Mouse (Mus musculus): Measurements from ENCODE around the gene Best2. TPM values are rescaled to one million over a fixed set of nuclear protein-coding genes. Genes with fewer than 3 reads are reported as not detected.

Best2 gene
- total and polyA plus RNA-seq, 2 experiments = 0.06 TPM; not detected in 1

DNA sequence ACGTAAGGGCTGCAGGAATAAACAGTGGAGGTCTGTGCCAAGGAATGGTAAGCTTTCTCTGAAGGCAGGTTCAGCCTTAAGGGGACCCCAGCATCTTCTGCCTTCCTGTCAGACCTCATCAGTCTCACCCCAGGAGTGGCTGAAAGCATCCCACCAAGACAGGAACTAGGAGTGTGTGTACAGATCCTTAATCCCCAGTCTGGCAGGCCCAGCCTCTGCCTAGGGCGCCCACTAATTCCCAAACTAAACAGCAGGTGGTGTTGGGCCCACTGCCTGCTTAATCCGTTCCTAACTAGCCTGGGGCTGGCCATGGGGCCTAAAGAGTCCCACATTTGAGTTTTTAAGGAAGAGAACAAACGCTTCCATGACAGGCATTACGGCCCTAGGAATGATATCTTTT lies 2.9 kb upstream of the Best2 start:
- Histone ChIP-seq H3K4me3 (ENCODE audit: insufficient read depth, low read depth, low read length) (no peak overlapping the region), H3K36me3 (ENCODE audit: control insufficient read depth, insufficient read depth, low read length) (peaks cover 3% of the 10 kb centered on the region; the same call in 1 of the 2 replicates), H3K79me2 (ENCODE audit: control insufficient read depth, insufficient read depth, low read length) (0 out of 2 replicates have a peak, but pooled peaks cover 2% of the 10 kb centered on the region), H3K9ac (ENCODE audit: low read depth, low read length) (no peak overlapping the region), H3K4me1 (ENCODE audit: control insufficient read depth, insufficient read depth, low read length) (no peaks in the 10 kb centered on the region), H3K27me3 (ENCODE audit: control insufficient read depth, insufficient read depth, low read length) (no peaks in the 10 kb centered on the region), H3K27ac (replicated peaks; ENCODE audit: insufficient read depth, low read depth, low read length) (no peak overlapping the region)
- WGBS = 78% methylated on average over 5 of the region's 5 CpGs
- no peak for TF ChIP-seq CTCF (IDR thresholded peaks at IDR 0.05; ENCODE audit: low read depth, low read length)
- no peak for TF ChIP-seq POLR2A (IDR thresholded peaks at IDR 0.05; ENCODE audit: extremely low read depth, insufficient read depth, low read length)
- no peak for DNase-seq (ENCODE audit: extremely low read depth, low read depth, low spot score)

DNA sequence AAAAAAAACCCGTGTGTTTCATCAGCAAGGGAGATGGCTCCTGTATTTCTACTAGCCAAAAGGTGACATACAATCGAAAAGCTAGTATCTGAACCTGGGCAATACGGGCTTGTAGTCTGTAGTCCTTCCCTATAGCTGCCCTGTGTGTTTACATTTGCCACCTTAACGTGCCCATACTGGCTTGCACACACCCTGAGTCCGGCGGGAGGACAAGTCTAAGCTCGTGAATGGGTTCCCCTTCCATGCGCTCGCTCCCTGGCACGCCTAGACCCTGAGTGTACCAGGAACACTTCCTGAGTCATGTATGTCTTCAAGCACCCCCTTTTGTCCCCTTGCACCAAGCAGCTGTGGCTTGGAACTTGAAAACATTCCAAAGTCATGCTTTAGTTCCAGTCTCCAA lies 2.4 kb upstream of the Best2 start:
- WGBS = 68% methylated on average over 10 of the region's 10 CpGs

DNA sequence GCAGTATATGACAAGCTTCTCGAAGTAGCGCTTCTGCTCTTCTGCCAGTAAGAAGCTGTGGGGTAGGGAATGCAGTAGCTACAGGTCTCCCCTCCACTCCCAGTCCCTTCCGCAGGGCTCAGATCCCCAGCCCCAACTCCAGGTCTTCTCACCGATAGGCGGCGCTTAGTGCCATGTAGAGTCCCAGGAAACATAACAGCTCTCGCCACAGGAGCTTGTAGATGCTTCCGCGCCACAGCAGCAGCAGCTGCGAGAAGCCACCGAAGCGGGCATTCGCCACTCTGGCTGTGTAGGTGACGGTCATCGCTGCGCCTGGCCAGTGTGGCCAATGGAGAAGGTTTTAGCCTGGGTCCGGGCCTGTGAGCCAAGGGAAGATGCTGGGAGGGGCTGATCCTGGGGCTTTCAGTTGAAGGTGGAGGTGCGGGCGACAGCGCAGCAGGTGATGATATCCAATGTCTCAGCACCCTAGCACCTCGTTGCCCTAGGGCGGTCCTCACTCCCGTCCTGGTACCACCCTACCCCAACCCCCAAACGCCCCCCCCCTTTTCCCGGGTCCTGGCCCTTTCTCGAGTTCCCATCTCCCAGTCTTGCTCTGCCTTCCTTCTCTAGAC lies 996 bp downstream of the Best2 start:
- H3K4me3 ChIP-seq (ENCODE audit: insufficient read depth, low read depth, low read length) = peak overlapping the region; percentile 2; the same call in 1 of the 2 replicates
- no peak overlapping the region for H3K27ac ChIP-seq (replicated peaks; ENCODE audit: insufficient read depth, low read depth, low read length)
- peak; percentile 55 for DNase-seq (ENCODE audit: extremely low read depth, low read depth, low spot score)
- H3K9ac ChIP-seq (ENCODE audit: low read depth, low read length) = no peak overlapping the region
- H3K27me3 ChIP-seq (ENCODE audit: control insufficient read depth, insufficient read depth, low read length) = peaks cover 13% of the 10 kb centered on the region
- TF ChIP-seq CTCF (IDR thresholded peaks at IDR 0.05; ENCODE audit: low read depth, low read length) (peak; percentile 81), POLR2A (IDR thresholded peaks at IDR 0.05; ENCODE audit: extremely low read depth, insufficient read depth, low read length) (no peak)
- H3K79me2 ChIP-seq (ENCODE audit: control insufficient read depth, insufficient read depth, low read length) = no peaks in the 10 kb centered on the region
- no peaks in the 10 kb centered on the region for H3K4me1 ChIP-seq (ENCODE audit: control insufficient read depth, insufficient read depth, low read length)
- 5% methylated on average over 26 of the region's 26 CpGs for WGBS
- H3K36me3 ChIP-seq (ENCODE audit: control insufficient read depth, insufficient read depth, low read length) = no peaks in the 10 kb centered on the region; the same call in 1 of the 2 replicates

More for the DNA sequence above, 2.4 kb upstream of the Best2 start:
- Histone ChIP-seq H3K79me2 (ENCODE audit: control insufficient read depth, insufficient read depth, low read length) (no peaks in the 10 kb centered on the region), H3K9ac (ENCODE audit: low read depth, low read length) (no peak overlapping the region), H3K27ac (replicated peaks; ENCODE audit: insufficient read depth, low read depth, low read length) (no peak overlapping the region), H3K4me3 (ENCODE audit: insufficient read depth, low read depth, low read length) (no peak overlapping the region), H3K36me3 (ENCODE audit: control insufficient read depth, insufficient read depth, low read length) (peaks cover 3% of the 10 kb centered on the region; the same call in 1 of the 2 replicates), H3K27me3 (ENCODE audit: control insufficient read depth, insufficient read depth, low read length) (no peaks in the 10 kb centered on the region), H3K4me1 (ENCODE audit: control insufficient read depth, insufficient read depth, low read length) (no peaks in the 10 kb centered on the region)
- DNase-seq (ENCODE audit: extremely low read depth, low read depth, low spot score) = no peak
- TF ChIP-seq CTCF (IDR thresholded peaks at IDR 0.05; ENCODE audit: low read depth, low read length) (no peak), POLR2A (IDR thresholded peaks at IDR 0.05; ENCODE audit: extremely low read depth, insufficient read depth, low read length) (no peak)

DNA sequence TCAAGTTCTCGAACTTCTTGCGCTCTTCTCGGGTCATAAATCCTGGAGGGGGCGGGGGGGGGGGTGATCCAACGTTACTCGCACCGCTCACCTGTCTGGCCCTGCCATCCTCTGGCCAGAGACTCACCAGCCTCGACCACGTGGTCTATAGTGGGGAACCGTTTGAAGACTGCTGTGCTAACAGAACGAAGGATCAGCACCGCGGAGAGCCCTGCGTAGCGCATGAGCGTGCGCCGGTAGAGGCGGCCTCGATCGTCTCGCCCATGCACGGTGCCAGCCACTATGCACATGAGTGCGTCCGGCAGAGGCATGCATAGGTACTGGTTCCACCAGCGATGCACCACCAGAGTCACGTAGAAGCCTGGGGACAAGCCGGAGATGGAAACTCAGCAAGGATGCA lies 3.1 kb downstream of the Best2 start:
- Histone ChIP-seq H3K27me3 (ENCODE audit: control insufficient read depth, insufficient read depth, low read length) (peaks cover 13% of the 10 kb centered on the region), H3K4me1 (ENCODE audit: control insufficient read depth, insufficient read depth, low read length) (no peaks in the 10 kb centered on the region), H3K4me3 (ENCODE audit: insufficient read depth, low read depth, low read length) (no peak overlapping the region), H3K9ac (ENCODE audit: low read depth, low read length) (no peak overlapping the region), H3K36me3 (ENCODE audit: control insufficient read depth, insufficient read depth, low read length) (no peaks in the 10 kb centered on the region), H3K79me2 (ENCODE audit: control insufficient read depth, insufficient read depth, low read length) (no peaks in the 10 kb centered on the region), H3K27ac (replicated peaks; ENCODE audit: insufficient read depth, low read depth, low read length) (no peak overlapping the region)
- WGBS = 20% methylated on average over 28 of the region's 28 CpGs
- DNase-seq (ENCODE audit: extremely low read depth, low read depth, low spot score) = no peak
- no peak for TF ChIP-seq POLR2A (IDR thresholded peaks at IDR 0.05; ENCODE audit: extremely low read depth, insufficient read depth, low read length)
- TF ChIP-seq CTCF (IDR thresholded peaks at IDR 0.05; ENCODE audit: low read depth, low read length) = no peak

DNA sequence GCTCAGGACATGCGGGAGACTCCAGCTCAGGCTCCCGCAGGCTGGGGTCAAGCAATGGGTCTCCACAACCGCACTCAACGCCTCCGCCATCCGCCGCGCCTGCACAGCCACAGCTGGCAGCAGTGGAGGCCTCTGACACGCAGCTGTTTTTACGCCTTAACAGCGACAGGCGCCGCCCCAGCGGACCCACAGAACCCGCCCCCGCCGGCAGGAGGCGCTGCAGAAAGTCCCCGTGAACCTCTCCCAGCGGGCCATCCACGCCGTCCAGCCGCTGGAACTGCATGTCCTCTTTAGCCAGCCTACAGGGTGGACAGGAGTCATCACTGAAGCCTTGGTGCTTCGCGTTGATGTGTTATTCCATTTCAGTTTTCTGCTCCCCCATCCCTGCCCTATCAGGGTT lies 6.6 kb downstream of the Best2 start:
- Histone ChIP-seq H3K27ac (replicated peaks; ENCODE audit: insufficient read depth, low read depth, low read length) (no peak overlapping the region), H3K79me2 (ENCODE audit: control insufficient read depth, insufficient read depth, low read length) (no peaks in the 10 kb centered on the region), H3K36me3 (ENCODE audit: control insufficient read depth, insufficient read depth, low read length) (no peaks in the 10 kb centered on the region), H3K4me1 (ENCODE audit: control insufficient read depth, insufficient read depth, low read length) (no peaks in the 10 kb centered on the region), H3K27me3 (ENCODE audit: control insufficient read depth, insufficient read depth, low read length) (peaks cover 13% of the 10 kb centered on the region), H3K4me3 (ENCODE audit: insufficient read depth, low read depth, low read length) (no peak overlapping the region; the same call in 1 of the 2 replicates), H3K9ac (ENCODE audit: low read depth, low read length) (no peak overlapping the region)
- no peak for DNase-seq (ENCODE audit: extremely low read depth, low read depth, low spot score)
- whole genome bisulfite sequencing = 35% methylated on average over 25 of the region's 25 CpGs
- TF ChIP-seq CTCF (IDR thresholded peaks at IDR 0.05; ENCODE audit: low read depth, low read length) (peak; percentile 66), POLR2A (IDR thresholded peaks at IDR 0.05; ENCODE audit: extremely low read depth, insufficient read depth, low read length) (no peak)

DNA sequence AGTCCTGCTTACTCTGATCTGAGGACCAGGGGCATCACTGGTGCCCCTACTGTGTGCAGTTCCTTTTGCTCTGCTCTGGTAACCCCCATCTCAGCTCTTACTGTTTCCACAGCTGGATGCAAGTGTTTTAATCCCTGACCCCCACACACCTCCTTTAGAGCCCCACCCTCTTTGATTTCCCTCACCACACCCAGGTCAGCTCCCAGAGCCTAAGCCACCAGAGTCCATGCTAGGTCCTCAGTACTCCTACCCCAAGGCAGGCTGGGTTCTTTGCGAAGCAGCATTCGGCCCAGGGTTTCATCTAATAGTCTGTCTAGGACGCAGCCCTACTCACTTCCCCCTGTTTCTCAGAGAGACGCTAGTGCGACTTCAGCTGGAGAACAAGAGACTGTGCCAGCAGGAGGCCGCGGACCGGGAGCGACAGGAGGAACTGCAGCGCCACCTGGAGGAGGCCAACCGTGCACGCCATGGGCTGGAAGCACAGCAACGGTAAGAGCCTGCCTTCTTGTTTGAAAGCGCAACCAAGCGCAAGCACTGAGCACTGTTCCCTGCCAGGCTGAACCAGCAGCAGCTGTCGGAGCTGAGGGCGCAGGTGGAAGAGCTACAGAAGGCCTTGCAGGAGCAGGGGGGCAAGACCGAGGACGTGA lies 16.6 kb downstream of the Best2 start:
- Histone ChIP-seq H3K27me3 (ENCODE audit: control insufficient read depth, insufficient read depth, low read length) (no peaks in the 10 kb centered on the region), H3K79me2 (ENCODE audit: control insufficient read depth, insufficient read depth, low read length) (no peaks in the 10 kb centered on the region), H3K4me3 (ENCODE audit: insufficient read depth, low read depth, low read length) (no peak overlapping the region), H3K9ac (ENCODE audit: low read depth, low read length) (no peak overlapping the region), H3K4me1 (ENCODE audit: control insufficient read depth, insufficient read depth, low read length) (no peaks in the 10 kb centered on the region; the same call in 1 of the 2 replicates), H3K27ac (replicated peaks; ENCODE audit: insufficient read depth, low read depth, low read length) (no peak overlapping the region), H3K36me3 (ENCODE audit: control insufficient read depth, insufficient read depth, low read length) (peaks cover 3% of the 10 kb centered on the region; the same call in 1 of the 2 replicates)
- TF ChIP-seq POLR2A (IDR thresholded peaks at IDR 0.05; ENCODE audit: extremely low read depth, insufficient read depth, low read length) (no peak), CTCF (IDR thresholded peaks at IDR 0.05; ENCODE audit: low read depth, low read length) (peak; percentile 98)
- peak; percentile 56 for DNase-seq (ENCODE audit: extremely low read depth, low read depth, low spot score)
- 29% methylated on average over 19 of the region's 19 CpGs for WGBS
